Mouse (Mus musculus): ENCODE data around the gene Fgfr2.

- TF ChIP-seq POLR2A (IDR thresholded peaks at IDR 0.05; ENCODE audit: low read depth, low read length): no peak
- no peak for TF ChIP-seq CTCF (conservative IDR thresholded peaks at IDR 0.05; ENCODE audit: insufficient read depth, insufficient read length, low read depth, low read length)
These were observed 2402.4 kb downstream of the Fgfr2 start for GRCm38 (mm10) chr7:130720646-130721335.

All from kidney, adult 2 months (tissue).